Mouse (Mus musculus) small intestine, adult 2 months (tissue): Measurements from ENCODE around the gene Mef2a. TPM values are rescaled to one million over a fixed set of nuclear protein-coding genes. Genes with fewer than 3 reads are reported as not detected.

Source experiments
- H3K27ac ChIP-seq: fragments of 200-500 bp; 2 replicates; pipeline ENCODE4 v1.5.1; 2012; ENCODE audit warnings: low read depth, low read length, control low read depth, inconsistent platforms; ENCODE audit not compliant: insufficient read depth
- H3K27me3 ChIP-seq: fragments of 200-500 bp; 2 replicates; pipeline ENCODE4 v1.6.1; 2012; ENCODE audit warnings: mild to moderate bottlenecking, moderate library complexity, low read length, inconsistent platforms; ENCODE audit not compliant: control insufficient read depth, insufficient read depth
- H3K36me3 ChIP-seq: fragments of 200-500 bp; 2 replicates; pipeline ENCODE4 v1.6.1; 2012; ENCODE audit warnings: mild to moderate bottlenecking, low read length, control low read depth, inconsistent platforms; ENCODE audit not compliant: control insufficient read depth, insufficient read depth
- H3K4me1 ChIP-seq: fragments of 200-500 bp; 2 replicates; pipeline ENCODE4 v1.6.1; 2012; ENCODE audit warnings: low read length, inconsistent platforms, mixed read lengths; ENCODE audit not compliant: control insufficient read depth, insufficient read depth, insufficient read length
- H3K4me3 ChIP-seq: fragments of 200-500 bp; 2 replicates; pipeline ENCODE4 v1.5.1; 2012; ENCODE audit warnings: low read depth, mild to moderate bottlenecking, control low read depth, inconsistent platforms, low read length, moderate library complexity
- CTCF ChIP-seq: fragments of 200-500 bp; IDR thresholded peaks from 2 replicates; pipeline ENCODE4 v1.5.1; 2012; ENCODE audit warnings: low read depth, mild to moderate bottlenecking, control low read depth, inconsistent platforms, low read length, moderate library complexity, mixed read lengths; ENCODE audit not compliant: insufficient replicate concordance, insufficient read length; ENCODE audit errors: extremely low read depth
- POLR2A ChIP-seq: fragments of 200-500 bp; IDR thresholded peaks from 2 replicates; pipeline ENCODE4 v1.6.1; 2012; ENCODE audit warnings: low read depth, mild to moderate bottlenecking, control low read depth, inconsistent platforms, low read length, moderate library complexity
- WGBS: fragments of 180-500 bp; shearing (Covaris S2); methylation state at CpG from one replicate; pipeline ENCODE4 v1.1.7; 2018; 5-methylcytosine and 5-hydroxymethylcytosine counted together
- polyA plus RNA-seq: library from polyadenylated mRNA; depleted of rRNA; stranded (reverse); fragments of >200 nt; gene quantifications from 2 replicates; pipeline ENCODE4 v1.2.3, GENCODE M21; 2012; rRNA removed

Mef2a gene
- 6.6 and 16.0 TPM in 2 replicates for polyA plus RNA-seq

DNA sequence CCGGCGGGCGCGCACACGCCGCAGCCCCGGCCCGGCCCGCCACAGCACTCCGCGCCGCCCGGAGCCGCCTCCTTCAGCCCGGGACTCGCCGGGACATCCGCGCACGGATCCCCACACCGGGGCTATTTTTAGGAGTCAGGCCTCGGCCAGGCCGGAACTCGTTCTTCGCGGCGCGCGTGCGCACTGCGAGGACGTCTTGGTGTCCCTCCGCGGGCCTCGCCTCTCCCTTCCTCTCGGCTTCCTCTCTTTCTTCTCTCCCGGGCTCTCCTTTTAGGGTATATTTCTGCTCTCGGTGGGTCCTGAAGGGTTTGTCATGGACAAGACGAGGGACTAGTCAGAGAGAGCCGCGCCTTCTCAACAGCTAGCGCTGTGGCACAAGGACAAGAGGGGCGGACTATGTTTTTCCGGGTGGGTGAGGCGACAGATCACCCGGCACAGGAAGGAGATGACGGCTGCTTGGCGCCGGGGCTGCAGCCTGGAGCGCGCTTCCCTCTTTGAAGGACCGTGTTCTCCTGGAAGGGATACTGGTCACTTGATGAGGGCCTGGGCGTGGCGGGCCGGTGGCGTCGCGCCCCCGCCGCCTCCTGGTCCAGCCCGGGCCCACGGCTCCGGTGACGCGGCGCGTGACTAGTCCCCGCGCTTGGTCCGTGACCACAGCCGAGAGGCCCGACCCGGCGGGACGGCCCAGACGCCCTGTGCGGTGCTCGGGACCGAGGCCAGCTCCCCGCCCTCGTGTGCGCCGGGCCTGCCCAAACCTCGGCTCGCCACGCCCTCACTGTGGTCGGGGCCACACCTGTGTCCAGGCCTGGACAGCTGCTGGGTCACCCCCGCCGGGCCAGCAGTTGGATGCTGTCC, at the start of gene Mef2a:
Mef2a (minus strand) TSS at position 130 of the 855 bp plus-strand sequence.
- Histone ChIP-seq H3K4me3 (peak within 1 kb of the TSS; percentile 90), H3K27me3 (no peaks in the 10 kb centered on the region), H3K36me3 (no peaks in the 10 kb centered on the region), H3K27ac (peak within 1 kb of the TSS; percentile 99), H3K4me1 (0 out of 2 replicates have a peak, but pooled peaks cover 5% of the 10 kb centered on the region)
- WGBS, result under 1% methylated on average over 89 of the region's 89 CpGs
- TF ChIP-seq POLR2A, result peak; percentile 79
- no peak for TF ChIP-seq CTCF

DNA sequence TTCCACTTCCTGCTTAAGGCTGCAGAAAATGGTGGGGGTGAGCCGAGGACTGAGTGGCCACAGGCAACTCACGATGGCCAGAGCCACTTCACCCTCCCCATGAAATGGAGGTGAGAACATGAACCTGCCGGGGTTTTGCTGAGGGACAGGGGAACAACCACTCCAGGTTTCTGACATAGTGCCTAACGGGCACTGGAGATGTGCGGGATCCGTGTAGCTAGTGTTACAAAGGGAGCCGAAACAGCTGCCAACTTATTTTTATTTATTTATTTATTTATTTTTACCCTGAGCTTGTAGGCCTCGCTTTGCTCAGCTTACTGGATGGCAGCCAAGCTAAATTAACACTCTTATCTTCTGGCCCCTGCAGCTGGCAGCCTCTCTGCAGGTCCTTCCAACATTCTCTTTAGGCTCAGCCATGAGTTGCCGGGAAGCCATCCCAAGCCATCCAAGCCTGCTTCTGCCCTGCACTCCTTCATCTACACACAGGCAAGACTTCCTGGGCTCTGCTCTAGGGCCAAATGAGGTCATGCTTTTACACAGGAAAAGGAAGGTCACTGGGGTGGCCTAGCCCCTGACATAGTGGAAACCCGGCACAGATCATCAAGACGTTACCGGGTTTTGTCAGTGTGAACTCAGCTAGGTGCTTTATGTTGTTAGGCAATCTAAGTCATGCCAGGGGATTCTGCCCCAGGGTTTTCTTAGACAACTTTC, 49.0 kb upstream of the Mef2a start:
- 13% methylated on average over 12 of the region's 12 CpGs for WGBS

DNA sequence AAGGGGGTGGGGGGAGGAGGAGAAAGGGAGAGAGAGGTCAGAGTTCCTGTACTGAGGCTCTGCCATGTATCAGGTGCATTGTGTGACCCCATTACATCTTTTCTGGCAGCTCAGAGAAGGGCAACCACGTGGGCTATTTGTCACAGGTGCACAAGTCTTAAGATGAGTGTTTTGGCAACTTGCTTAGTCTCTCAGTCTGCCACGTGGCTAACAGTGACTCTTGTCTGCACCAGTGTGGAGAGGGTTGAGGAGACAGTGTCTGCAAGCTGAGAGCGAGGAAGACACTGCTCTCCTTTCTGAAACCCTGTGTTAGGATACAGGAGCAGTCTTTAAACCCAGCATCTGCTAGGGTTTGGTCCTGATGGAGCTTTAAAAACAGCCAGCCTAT, 48.4 kb upstream of the Mef2a start:
- TF ChIP-seq POLR2A (no peak), CTCF (no peak)
- no peaks in the 10 kb centered on the region for H3K27me3 ChIP-seq
- H3K27ac ChIP-seq, result 0 out of 2 replicates have a peak overlapping the region, but pooled peaks have one; percentile 4
- no peak overlapping the region for H3K4me3 ChIP-seq
- H3K36me3 ChIP-seq, result no peaks in the 10 kb centered on the region
- 23% methylated on average over 3 of the region's 3 CpGs for WGBS
- H3K4me1 ChIP-seq, result peaks cover 14% of the 10 kb centered on the region

More for the DNA sequence above, 49.0 kb upstream of the Mef2a start:
- 0 out of 2 replicates have a peak overlapping the region, but pooled peaks have one; percentile 4 for H3K27ac ChIP-seq
- no peaks in the 10 kb centered on the region for H3K36me3 ChIP-seq
- H3K4me1 ChIP-seq, result peaks cover 14% of the 10 kb centered on the region
- H3K4me3 ChIP-seq, result no peak overlapping the region
- no peak for TF ChIP-seq CTCF
- no peak for TF ChIP-seq POLR2A
- H3K27me3 ChIP-seq, result no peaks in the 10 kb centered on the region

DNA sequence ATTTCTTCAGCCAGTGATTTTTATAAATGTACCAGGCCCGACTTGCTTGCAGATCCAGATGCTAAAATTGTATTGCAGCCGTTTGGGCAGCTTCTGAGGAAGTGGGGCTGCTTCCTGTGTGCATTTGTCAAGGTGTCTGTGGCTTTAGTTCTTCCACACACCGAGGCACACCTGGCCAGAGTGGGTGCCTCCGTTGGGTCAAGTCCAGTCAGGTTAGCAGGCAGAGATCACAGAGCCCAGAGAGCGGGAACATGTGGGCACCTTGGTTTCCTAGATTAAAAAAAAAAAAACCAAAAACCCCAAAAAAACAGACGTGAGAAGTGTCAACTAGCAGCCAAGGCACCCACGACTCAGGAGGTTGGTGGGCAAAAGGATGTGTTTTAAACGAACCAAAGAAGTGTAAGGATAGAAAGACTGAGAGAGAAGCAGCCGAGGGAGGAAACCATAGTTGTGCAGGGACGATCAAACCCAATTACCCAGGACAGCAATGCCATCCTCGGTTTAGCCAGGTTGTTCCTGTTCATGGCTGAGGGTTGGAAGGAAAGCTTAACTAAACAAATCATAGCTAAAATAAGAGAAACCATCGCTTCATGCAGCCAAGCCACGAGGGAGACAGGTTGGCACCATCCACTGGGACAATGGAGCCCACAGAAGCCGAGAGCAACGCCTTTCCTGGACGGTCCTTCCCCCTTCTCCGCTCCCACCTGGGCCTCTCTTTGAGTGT, 47.1 kb upstream of the Mef2a start:
- no peak overlapping the region for H3K4me3 ChIP-seq
- no peak for TF ChIP-seq POLR2A
- TF ChIP-seq CTCF, result no peak
- peaks cover 14% of the 10 kb centered on the region for H3K4me1 ChIP-seq
- no peaks in the 10 kb centered on the region for H3K36me3 ChIP-seq
- 82% methylated on average over 17 of the region's 17 CpGs for WGBS
- peak overlapping the region; percentile 22; the same call in 1 of the 2 replicates for H3K27ac ChIP-seq
- no peaks in the 10 kb centered on the region for H3K27me3 ChIP-seq

DNA sequence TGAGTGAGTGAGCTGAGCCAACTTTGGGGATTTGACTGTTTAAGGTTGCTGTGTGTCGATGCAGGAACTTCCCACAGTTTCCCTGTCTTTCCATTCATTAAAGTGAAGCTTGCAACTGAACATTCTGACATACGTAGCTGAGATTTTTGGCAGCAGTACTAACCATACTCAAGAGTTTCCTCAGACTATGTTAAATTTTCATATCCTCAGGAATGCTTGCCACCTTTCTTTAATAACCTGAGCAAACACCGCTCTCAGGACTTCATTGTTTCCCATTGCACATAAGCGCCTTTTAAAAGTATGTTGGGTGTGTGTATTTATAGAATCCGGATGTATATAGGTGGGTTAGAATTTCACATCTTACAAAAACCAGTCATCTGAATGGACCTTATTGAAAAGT, 45.5 kb upstream of the Mef2a start:
- H3K4me1 ChIP-seq, result peaks cover 15% of the 10 kb centered on the region
- H3K4me3 ChIP-seq, result no peak overlapping the region
- H3K36me3 ChIP-seq, result no peaks in the 10 kb centered on the region
- no peaks in the 10 kb centered on the region for H3K27me3 ChIP-seq
- no peak for TF ChIP-seq CTCF
- TF ChIP-seq POLR2A, result no peak
- WGBS, result 96% methylated on average over 5 of the region's 5 CpGs
- no peak overlapping the region for H3K27ac ChIP-seq

DNA sequence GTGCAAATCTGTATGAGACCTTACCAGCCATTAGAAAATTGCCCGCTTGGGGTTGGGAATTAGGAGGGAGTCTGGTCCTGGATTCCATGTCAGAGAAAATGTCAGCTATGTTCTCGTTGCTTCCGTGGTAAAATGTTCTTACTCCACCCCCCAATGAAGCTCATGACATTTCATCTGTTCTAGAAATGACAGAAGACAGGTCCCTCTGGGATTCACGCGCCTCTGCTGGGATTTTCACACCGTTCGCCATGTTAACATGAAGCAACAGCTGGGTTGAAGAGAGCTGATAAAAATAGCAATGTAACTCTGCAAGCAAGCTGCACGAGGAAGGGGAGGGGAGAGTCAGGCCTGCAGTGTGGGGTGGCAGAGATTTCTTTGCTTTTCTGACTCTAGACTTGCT, 42.1 kb upstream of the Mef2a start:
- no peak for TF ChIP-seq CTCF
- no peak for TF ChIP-seq POLR2A
- Histone ChIP-seq H3K4me1 (peaks cover 4% of the 10 kb centered on the region; the same call in 1 of the 2 replicates), H3K27me3 (no peaks in the 10 kb centered on the region), H3K27ac (no peak overlapping the region), H3K36me3 (no peaks in the 10 kb centered on the region), H3K4me3 (no peak overlapping the region)
- 72% methylated on average over 8 of the region's 8 CpGs for WGBS

DNA sequence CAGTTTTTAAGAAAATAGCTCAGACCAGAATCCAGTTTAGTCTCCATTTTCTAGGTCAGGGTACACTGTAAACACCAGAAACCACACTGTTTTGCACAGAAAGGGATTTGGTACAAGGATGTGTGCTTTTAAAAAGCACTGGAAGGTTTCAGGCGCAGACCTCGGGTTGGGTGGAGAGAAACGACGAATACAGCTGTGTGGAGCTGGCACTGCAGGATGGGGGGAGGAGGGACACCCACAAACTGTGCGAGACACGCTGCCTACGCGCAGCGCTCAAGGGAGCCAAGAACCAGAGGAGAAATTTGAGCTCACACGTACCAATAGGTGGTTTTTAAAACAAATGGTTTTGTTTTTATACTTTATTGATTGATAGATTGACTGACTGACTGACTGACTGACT, 40.0 kb upstream of the Mef2a start:
- WGBS, result 77% methylated on average over 10 of the region's 10 CpGs
- TF ChIP-seq POLR2A (no peak), CTCF (no peak)
- no peak overlapping the region for H3K4me3 ChIP-seq

More for the DNA sequence above, 40.0 kb upstream of the Mef2a start:
- Histone ChIP-seq H3K27me3 (no peaks in the 10 kb centered on the region), H3K36me3 (no peaks in the 10 kb centered on the region), H3K27ac (no peak overlapping the region), H3K4me1 (0 out of 2 replicates have a peak, but pooled peaks cover 1% of the 10 kb centered on the region)
